Mouse (Mus musculus): ENCODE results near the gene Mpeg1.

Gene Mpeg1

DNA sequence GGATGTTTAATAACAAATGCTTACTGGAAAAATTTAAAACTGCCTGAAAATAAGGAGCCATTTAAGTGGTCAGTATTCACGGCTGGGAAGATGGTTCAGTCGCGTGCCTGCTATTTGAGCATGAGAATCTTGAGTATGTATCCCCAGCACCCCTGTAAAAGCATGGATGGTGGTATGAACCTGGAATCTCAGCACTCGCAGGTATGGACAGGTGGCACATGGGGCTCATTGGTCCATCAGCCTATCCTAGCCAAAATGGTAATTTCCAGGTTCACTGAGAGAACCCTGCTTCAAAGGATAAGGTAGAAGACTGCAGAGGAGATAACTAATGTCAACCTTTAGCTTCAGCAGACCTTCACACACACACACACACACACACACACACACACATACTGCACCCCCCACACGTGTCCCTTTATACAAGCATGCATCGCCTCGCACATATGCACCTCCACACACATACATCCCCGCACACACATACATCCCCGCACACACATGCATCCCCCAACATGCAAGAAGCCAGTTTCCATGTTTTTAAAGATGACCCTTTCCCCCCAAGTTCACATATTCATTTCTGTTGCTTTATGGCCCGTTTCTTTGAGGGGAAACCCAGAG, 5.1 kb downstream of the Mpeg1 start:
- DNase-seq = no peak

DNA sequence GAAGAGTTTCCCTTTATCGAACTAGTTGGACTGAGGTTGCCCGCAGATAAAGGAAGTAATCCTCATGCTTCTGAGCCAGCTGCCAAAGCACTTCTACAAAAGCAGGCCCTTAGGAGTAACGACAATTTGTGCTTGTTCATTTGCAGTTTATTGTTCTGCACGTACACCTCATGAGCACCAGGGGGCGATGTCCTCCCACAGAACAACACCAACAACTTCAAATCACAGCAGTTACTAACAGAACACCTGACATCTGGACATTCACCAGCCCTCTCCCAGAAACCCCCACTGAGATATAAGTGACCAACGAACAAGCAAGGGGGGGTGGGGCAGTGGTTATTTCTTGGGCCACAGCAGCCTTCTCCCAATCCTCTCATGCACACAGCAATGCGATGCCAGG, 5.6 kb downstream of the Mpeg1 start:
- DNase-seq = peak; percentile 68

DNA sequence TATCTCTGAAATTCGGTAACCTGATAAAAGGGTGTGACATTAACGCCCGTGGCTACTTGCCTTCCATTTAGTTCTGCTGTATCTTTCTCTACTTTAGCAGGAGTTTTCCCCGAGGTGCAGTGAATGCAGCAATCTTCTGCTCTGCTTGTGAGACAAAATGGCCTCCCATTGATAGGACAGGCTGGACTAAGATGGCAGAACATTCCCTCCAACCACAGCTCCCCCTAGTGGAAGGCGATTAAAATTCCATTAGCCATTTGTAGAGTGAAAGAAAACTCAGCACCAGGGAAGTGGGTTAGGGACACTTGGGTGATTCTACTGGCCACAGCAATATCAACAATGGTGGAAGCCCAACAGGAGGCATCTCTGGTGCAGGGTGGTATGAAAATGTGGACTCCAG, 6.9 kb downstream of the Mpeg1 start:
- DNase-seq = peak; percentile 57

DNA sequence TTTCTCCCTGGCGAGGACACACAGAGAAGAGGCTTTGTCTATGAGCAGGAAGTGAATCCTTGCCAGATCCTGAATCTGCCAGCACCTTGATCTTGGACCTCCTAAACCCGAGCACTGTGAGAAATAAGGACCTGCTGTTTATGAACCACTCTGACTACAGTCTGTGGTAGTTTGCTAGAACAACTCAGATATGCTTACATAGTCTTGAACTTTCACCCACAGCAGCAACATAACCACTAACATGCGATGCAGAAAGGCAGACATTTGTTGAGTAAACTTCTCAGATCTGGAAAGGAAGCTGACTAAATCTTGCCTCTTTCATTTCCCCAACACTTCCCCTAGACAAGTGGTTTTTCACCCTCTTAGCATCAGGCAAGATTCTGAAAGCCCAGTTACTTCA, 11.3 kb downstream of the Mpeg1 start:
- DNase-seq = no peak

DNA sequence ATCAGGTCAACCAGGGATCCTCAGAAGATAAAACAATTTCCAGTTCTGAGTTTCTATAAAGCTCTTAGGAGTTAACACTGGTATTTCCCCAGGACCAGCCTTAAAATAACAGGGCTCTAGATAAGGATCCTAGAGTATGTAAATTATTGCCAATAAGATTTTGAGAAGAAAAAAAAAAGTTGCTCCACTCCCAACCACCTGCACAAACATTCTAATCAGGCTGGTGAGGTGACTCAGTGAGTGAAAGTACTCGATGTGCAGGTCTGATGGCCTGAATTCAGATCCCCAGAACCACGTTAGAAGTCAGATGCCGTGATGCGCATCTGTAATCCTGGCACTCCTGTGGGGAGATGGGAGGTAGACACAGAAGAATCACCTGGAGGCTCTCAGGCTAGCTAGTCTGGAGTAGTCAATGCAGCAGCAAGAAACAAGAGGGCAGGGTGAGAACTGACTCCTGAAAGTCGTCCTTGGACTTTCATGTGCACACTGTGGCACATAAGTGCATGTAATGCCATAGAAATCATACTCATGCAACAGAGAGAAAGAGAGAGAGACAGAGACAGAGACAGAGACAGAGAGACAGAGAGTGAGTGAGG, 11.9 kb downstream of the Mpeg1 start:
- no peak for DNase-seq

DNA sequence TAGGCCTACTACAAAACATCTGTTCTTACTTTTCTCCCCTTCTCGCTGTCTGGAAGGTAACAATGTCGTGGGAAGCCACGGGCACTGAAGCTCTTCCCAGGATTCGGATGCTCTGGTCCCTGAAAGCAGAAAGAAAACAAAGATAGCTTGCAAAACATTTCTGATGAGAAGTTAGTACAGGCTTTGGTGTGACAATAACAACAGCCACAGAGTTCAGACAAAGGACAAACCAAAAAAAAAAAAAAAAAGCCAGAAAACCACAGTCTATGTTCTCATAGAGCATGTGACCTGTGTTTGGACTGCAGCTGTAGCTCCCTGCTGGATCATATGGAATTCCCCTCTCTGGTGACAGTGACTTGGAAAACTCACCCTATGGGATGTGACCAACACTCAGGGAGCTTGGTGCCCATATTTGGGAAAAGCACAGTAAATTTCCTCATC, 12.6 kb downstream of the Mpeg1 start:
- DNase-seq = no peak

DNA sequence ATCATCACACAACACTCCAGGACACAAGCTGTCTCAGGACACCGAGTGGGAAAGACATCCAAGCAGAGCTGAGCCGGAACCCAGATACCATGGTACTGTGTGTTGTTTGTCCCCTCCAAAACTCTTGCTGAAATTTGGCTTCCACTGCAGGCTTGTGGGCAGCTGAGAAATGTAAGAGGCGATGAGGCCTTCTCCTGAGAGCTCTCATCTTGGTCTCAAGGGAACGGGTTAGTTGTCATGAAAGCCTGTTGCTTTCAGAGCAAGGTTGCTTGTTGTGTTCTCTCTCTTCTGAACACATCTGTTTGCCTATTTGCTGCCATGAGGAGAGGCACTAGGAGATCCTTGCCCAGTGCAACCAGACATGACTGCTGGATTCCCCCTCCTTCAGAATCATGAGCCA, 13.4 kb downstream of the Mpeg1 start:
- no peak for DNase-seq

DNA sequence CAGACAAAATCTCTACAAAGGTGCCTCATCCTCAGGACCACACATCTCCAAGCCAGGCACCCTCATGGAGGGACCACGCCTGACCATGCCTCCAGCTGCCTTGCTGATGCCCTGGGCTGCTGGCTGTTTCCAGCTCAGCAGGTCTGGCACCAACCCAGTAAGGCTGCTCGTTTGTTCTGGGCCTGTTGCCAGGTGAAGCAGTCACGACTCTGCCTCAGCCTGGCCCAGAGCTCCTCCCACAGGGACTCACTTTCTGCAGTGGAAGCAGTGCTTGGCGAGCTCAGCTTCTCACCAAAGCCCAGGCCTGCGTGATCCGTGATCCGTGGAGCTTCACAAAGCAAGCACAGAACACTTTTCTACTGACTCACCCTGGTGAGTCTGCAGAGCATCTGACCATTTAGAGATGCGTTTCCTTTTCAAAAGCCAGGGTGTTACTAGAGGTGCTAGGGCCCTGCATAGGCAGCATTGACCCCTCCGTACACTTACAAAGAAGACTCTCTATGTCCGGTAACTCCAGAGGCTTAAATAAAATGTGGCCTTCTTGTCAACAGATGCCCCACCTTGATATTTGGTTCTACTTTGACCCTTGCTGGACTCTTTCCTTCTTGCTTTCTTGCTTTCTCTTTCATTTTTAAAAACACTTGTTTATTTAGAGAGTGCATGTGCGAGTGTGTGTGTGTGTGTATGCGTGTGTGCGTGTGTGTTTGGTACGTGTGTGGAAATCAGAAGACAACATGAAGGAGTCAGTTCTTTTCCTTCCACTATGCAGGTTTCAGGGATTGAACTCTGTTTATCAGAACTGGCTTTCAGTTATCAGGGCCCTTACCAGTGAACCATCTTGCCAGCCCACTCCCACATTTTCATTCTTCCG, 15.0 kb downstream of the Mpeg1 start:
- DNase-seq = no peak

DNA sequence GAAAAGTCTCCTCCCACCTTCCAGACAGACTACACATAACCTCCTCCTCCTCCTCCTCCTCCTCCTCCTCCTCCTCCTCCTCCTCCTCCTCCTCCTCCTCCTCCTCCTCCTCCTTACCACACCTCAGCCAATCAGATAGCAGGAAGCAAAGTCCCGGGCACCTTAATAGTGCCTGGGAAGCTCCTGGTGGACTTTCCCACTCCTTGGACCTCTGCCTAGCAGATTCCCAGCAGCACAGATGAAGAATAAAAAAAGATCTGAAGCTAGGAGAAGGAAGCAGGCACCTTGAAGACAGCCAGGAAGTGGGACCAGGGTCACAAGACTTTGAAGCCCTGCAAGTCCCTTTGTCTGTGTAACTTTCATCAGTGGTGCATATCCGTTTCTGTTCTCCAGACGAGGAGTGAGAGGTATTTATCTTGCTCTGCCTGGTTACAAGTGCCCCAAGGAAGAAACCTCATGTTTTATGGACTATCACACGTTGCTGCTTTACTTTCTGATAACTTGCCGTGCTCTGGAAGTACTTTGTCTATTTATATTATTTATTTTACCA, 16.2 kb downstream of the Mpeg1 start:
- no peak for DNase-seq

DNA sequence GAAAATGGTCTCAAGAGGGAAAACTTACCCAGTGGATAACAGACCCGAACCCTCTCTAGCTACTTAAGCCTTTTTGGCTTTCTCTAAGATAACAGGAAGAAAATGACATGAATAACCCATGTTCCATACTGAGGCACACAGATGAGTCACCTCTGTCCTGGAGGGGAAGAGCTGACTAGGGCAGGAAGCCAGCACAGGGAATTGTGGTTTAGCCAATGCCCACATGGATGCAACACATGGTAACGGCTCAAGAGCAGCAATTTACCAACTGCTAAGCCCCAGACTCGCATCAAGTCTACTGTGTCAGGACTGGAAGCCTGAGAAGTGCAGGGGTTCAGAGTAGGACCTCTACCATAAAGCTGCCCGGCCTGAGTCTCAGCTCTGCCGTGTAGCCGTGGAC, 17.8 kb downstream of the Mpeg1 start:
- no peak for DNase-seq

DNA sequence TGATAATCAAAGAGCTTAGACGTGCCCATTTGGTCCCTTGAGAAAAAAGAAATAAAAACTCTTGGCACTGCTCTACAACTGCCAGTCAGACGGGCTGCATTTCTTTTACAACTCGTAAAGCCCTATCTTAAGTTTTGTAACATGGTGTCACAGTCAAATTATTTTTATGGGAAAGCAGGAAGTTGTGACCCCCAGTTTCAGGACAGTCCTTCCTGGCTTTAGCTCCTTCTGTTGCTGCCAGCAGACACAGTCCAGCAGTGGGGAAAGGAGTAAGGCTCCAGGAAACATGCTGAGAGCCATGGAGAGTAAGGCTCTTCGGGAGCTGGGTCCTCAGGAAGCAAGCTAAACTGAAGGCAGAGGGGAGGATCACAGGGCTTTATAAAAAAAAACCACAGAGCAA, 23.2 kb downstream of the Mpeg1 start:
- DNase-seq = no peak

DNA sequence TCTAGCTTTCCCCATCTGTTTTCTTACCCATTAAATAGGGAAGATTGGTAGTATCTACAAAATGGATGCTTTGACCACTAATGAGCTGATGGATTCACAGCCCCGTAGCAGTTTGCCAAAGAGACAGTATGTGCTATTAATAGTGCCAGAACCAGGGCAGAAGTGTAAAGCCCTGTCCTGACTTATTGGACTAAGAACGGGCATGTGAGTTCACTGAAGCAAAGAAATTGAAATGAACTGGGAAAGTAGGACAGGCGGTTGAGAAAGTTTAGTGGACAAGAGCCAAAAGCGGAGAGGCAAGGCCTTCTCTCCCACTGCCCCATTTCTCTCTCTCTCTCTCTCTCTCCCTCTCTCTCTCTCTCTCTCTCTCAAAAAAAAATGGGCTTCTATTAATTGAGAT, 23.6 kb downstream of the Mpeg1 start:
- no peak for DNase-seq

DNA sequence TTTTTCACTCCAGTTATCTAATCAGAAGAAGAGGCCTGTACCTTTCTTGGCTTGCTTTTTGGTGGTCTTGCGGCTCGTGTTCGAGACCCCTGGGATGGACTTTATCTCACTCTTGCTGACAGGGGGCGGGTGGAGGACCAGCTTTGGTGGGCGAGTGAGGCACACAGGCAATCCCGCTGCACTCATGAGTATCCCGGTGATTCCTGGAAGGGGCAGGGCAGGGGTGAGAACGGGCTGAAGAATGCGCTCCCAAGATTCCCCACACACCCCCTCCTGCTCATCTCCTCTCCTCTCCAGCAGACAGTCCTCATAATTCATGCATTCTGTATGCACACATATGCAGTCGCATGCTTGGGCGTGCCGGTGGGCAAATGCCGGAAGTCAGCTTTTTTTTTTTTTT, 24.6 kb downstream of the Mpeg1 start:
- no peak for DNase-seq

DNA sequence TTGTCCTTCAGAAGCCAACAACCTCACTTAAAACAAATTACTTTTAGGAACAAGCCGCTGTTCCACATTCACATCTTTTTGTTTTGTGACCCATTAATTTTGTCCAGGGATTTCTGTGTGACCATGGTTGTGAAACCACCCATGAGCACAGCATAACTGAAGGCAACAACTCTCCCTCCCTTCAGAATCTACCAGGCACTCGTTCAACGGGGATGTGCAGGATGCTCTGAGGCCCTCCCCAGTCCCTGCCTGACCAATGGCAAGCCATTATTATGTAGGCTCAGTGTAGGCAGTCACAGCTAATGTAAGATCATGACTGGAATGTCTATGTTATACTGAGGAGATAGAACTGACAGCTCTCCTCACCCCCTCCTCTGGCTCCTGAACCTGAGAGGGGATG, 25.1 kb downstream of the Mpeg1 start:
- no peak for DNase-seq

DNA sequence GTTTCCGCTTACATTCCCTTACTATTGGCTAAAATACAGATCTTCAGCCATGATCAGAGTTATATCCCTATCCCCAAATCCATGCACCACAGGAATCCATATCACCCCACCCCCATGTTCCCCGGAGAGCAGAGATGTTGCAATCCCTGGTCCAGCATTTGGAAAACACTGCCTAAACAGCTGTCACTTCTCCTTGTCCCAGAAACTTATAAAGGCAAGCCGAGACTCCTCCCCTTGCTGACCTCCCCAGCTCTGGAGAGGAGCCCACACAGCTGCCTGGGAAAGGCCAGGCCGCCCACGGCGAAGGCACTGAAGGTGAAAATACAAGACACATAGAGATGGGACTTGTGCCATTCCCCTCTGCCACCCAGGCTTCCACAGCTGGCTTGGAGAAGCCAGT, 26.3 kb downstream of the Mpeg1 start:
- DNase-seq = no peak

DNA sequence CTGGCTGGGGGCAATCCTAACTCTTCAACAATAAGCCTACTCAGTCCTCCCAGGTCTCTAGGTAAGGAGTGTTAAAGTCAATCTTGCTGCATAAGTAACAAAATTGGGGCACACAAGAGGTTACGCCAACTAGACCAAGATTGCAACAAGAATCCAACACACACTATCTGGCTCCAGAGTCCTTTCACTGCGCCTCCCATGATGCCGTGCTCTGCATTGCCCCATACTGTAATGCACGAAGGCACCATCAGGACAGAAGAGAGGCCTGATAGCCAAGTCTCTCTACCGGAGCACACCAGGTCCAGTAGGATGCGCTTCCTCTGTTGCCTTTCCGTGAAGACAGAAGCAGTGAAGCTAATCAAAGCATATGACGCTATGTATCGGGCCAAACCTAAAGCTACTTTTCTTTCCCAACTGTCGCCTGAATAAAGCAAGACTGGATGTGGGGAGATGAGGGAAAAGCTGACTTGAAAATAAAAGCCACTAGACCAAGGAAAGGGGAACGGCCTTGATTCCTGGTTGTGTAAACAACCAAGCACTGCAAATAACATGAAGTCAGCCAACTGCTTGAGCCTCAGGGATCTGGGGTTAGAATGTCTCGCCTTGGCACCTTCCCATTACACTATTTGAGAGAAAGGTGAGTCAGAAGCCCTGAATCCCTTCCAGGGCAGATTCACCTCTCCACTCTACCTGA, 27.1 kb downstream of the Mpeg1 start:
- DNase-seq = no peak

DNA sequence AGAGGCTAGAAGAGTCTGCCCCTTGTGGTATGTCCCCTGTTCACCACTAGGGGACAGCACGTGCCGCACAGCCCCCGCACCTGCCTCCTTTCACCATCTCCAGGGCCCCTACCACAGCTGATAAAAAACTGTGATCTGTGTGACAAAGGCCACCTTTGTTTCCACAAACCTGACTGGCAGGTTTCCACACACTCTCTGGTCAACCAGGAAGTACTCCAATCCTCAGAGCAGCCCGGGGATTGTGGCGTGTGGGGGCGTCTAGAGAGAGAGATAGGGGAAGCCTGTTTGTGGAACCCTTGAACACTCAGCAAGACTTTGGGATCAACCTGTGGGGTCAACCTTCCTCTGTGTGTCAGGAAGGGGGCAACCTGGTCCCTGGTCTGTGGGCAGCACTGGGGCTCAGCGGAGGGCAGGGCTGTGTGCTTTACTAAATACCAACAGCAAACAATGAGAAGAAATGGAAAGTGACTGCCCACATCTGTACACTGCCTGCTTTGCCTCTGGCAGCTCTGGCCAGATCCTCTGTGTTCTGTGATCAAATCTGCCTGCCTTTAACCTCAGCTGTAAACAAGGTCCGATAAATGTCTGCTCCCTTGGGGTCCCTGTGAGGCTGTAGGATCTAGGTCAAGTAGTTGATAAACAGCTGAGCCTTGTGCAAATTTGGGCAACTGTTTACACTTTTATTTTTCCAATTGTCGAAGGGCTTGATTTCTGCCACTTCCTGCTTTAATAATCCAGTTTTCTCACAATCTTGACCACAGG, 27.8 kb downstream of the Mpeg1 start:
- DNase-seq = peak; percentile 46

DNA sequence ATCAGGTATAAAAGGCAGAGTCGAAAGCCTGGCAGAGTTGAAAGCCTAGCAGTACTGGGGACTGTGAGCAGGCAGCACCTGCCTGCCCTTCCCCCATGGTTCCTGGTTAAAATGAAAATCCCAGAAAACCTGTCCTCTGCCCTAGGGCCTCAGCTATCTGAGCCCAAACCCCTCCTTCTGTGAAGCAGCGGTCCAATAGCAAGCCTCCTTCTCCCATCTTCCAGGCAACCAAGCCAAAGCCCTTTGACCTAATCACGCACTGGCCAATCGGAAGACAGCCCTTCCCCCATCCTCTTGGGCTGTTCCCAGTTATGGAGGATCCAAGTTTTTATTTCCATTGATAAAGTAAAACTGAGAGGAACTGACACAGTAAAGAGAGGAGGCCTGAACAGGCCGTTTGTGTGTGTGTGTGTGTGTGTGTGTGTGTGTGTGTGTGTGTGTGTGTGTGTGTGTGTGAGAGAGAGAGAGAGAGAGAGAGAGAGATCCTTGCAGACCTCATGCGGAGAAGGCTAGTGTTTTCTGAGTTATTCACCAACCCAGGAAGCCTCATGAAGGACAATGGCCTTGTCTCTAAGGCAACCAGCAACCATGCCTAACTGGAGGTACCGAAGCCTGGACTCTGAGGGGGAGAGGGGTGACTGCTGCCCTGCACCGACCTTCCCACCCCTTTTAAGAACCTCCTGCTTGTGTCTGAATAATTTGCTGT, 28.5 kb downstream of the Mpeg1 start:
- DNase-seq = peak; percentile 86

DNA sequence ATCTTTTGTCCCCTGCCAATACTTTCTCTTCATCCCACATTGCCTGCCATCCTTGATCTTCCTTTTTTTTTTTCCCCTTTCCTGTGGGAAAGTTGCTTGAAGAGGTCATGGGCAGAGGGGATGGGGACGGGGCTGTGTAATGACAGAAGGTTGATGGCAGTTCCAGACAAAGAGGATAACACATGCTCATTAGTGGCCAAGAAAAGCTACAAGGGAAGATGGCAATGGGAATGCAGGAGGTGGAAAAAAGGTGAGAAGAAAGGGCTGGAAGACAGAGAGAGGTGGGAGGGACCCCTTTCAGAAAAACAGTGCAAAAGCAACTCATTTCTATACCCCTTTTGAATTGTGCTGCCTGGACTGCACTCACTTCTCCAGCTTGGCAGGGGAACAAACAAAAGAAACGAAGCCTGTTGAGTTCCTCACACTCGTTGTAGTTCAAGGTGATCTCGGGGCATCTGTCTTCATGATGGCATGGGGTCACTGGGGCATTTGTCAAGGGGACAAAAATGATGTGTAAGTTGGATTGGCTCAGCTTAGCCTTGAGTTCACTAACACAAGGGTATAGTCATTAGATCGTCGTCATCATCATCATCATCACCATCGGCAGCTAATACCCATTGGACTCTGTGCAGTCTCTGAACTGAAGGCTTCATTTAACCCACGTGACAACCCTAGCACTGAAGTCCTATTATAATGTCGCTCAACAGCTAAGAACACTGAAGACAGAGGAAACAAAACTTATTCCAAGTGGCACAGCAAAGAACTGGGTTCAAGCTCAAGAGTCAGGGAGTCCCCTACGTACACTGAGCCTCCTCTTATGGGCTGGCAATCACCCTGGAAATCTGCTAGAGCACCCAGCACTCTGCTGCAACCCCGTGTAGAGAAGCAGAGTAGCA, 29.3 kb downstream of the Mpeg1 start:
- peak; percentile 52 for DNase-seq

DNA sequence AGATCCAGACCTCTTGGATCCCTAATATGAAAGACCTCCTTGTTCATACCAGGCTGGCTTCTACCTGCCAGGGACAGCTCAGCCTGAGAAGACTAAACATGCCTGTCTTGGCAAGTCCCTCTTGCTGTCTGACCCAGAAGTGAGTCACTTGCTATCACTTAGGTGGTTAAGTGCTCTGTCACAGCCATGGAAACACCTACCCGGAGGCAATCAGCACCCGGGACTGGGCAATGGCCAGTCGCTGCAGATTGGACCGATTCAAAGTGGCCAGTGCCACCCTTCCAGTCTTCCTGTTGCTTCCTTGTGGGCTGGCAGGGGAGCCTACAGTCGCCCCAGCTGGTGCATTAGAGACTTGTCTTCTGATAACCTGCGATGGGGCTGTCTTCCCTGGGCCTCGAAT, 31.1 kb downstream of the Mpeg1 start:
- DNase-seq = no peak
